Mouse (Mus musculus): ENCODE data around the gene Dus2.
"Not testable (repeated sequence)": the region's sequence is repeated elsewhere in the genome, so short reads cannot be mapped to it uniquely, and the experiment has no call there.

The Dus2 gene

DNA sequence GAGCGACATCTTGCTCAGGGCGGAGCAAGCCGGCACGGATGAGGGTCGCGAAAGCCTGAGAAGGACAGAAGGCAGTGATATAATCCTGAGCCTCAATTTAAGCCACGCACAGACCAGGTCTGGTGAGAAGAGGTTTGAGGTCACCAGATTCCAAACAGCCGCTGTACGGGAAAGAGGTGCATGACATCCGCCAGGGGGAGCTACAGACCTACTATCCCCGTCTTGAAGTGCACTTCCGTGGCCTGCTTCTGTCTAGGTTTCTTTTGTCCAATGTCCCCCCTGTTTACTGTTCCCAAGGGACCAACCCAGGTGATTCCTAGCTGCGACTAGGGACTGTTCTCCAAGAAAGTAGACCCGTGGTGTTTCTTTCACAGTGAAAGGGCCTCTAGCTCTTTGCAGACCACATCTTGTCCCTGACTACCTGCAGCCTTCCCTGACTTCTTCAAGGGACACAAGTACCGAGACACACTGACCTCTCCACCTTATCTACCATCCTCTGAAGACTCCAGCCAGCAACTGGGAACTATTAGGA is at the start of gene Dus2:
TSS of gene Dus2 (plus strand) at position 482 of the 532 bp plus-strand sequence.
- DNase-seq (ENCODE audit: low spot score in 2 of 2): peak; percentile 63 to 85

DNA sequence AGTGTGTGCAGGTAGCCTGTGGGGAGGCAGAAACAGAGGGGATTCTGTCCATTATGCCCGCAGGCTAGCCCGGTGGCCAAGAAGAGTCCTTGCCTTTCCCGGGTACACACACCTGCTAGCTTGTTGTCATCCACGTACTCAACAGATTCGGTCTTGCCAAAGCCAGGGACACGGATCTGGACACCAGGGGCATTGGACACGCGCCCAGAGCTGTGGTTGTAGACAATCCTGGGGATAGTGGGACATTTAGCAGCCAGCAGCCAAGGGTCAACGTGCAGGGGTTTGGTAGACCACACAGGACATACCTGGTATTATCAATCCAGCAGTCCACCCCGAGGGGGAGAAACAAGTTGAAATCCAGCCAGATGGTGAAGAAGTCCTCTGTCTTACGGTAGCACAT is 49.1 kb upstream of the Dus2 start:
- DNase-seq (ENCODE audit: low spot score in 2 of 2): no peak

DNA sequence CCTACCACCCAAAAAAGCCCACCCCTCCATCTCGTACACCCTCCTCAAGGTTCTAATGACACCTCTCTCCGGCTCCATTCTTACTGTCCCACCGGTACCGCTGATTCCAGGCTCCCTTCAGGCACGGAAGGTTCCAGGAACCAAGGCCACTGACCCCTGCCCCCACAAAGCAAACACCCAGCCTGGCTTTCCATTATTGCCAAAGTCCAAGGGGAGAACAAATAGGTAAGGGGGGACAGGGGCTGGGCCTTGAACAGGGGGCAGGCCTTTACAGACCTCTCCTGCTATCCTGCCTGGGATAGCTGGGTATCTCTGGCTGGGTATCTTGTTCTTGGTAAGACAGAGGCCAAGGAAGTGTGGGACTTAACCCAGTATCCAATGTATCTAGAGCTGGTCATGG is 48.6 kb upstream of the Dus2 start:
- no peak for DNase-seq (ENCODE audit: low spot score in 2 of 2)

DNA sequence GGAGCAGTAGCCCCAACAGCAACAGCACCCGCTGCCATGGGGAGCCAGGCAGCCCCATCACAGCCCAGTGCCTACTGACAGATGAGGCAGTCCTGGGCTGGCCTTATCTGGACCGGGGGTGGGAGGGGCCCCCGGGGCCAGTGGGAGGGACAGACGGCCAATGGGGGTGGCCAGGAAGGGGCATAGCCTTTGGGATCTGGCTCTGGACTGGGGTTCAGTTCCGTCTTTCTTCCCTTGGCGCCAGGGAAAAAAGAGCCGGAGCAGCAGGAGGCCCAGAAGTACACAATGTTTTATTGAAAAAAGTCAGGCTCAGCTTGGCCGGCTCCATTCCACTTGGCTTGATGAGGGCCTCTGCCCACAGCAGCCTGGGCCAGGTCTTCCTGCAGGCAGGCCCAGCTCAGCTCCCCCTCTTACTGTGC is 47.8 kb upstream of the Dus2 start, which contains the start of gene Lcat:
TSS of gene Lcat (minus strand) at position 62 of the 419 bp plus-strand sequence.
- DNase-seq (ENCODE audit: low spot score in 2 of 2): no peak

DNA sequence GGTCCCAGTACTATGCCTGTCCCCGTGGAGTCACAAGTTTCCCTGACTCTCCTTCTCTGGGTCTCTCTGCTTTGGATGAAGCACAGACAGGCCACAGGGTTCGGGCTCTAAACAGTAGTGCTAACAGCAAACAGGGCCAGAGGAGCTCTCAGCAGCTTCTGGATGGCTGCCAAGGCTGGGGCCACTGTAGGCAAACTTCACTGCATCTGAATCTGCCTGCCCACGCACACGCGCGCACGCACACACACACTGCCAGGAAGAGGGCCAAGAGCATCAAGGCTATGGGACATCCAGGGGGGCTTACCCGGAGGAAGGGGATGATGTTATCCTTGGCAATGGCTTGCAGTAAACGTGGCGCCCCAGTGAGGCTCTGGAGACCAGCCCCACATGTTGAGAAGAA is 41.8 kb upstream of the Dus2 start:
- no peak for DNase-seq (ENCODE audit: low spot score in 2 of 2)

DNA sequence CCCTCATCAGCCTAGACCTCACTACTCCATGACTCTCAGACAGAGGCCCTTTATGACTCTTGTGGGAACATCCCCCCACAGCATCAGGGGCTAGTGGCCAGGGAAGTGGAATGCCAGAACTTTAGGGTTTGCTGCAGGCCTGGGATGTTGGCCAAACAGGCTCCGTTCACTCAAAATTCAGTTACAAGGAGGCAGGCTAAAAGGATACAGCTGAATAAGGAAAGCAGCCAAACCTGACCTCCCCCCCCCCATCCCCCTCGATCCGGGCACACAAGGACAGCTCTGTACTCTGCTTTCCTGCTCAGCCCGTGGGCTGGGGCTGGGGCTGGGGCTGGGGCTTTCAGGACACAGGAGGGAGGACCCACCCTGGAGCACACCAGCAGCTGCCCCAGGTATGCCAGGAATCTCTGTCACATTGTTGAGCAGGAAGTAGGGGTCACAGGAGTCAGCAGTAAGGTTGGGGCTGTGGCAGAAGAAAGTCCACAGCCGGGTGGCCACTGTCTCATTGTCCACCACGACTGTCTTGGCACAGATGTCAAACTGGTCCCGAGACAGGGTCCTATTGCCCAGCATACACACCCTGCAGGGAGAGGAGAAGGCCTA is 40.0 kb upstream of the Dus2 start:
- no peak for DNase-seq (ENCODE audit: low spot score in 2 of 2)

DNA sequence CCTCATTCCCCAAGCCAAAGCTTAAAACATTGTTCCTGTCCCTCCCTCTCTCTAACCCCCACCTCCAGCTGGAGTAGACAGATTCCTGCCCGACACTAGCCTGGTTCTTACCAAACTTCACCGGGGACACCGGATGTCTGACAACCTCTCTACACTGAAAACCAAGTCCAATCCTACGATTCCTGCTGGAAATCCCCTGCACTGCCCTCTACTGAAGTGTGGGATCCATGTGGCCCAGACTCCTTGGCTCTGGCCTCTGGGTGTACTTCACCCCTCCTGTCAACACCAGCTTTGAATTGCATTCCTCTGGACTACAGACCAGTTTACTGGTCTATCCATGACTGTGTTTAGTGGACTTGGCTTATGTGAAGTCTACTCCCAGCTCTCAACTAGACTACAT is 34.6 kb upstream of the Dus2 start:
- no peak for DNase-seq (ENCODE audit: low spot score in 2 of 2)

DNA sequence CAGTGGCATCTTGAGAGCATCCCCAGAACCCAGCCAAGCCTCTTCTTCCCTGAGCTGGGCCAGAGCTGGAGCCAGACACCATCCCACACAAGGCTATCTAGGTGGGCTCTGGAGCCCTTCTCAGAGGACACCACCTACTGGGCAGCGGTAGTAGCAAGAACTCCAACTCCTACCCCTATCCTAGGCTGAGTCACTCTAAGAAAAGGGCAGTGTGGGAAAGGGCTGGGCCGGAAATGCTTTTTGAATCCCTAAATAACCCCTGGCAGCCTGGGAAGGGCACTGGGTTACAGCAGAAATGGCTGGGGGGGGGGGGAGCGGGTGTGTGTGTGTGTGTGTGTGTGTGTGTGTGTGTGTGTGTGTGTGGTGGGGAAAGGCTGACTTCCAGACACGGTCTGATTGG is 33.3 kb upstream of the Dus2 start:
- no peak for DNase-seq (ENCODE audit: low spot score in 2 of 2)

DNA sequence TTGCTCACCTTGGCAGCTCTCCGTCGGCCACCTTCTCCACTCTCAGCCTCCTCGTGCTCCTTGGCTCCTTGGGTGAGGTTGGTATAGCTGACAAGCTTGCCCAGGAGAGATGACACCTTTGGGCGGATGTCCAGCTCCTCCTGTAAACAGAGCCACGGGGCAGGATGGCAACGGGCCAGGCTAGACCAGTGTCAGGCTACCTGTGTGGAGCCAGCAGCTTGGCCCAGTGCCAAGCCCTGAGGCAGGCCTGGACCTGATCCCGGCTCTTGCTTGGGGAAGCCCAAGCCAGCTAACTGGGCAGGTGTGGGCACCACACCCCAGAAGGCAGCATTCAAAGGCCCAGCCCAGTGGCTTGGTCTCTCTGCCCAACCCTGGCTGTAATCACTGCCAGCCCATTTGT is 31.8 kb upstream of the Dus2 start:
- DNase-seq (ENCODE audit: low spot score in 2 of 2): no peak

DNA sequence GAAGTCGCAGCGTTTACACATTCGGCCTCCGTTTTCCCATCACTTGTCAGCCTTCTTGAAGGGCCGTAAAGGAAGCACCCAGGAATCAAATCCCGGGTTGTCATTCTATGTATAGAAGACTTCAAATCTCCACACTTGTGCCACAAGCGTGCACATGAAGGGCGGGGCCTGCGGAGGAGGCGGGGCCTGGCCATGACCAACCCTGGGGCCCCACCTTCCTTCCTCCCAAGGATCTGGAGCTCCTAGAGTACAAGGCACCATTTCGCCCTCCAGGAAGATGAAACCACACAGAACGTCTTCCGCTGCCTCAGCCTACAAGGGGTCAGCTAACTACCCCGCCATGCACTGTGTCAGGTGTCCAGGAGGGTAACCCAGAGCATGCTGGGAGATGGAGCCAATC is 30.0 kb upstream of the Dus2 start:
- DNase-seq (ENCODE audit: low spot score in 2 of 2): no peak

DNA sequence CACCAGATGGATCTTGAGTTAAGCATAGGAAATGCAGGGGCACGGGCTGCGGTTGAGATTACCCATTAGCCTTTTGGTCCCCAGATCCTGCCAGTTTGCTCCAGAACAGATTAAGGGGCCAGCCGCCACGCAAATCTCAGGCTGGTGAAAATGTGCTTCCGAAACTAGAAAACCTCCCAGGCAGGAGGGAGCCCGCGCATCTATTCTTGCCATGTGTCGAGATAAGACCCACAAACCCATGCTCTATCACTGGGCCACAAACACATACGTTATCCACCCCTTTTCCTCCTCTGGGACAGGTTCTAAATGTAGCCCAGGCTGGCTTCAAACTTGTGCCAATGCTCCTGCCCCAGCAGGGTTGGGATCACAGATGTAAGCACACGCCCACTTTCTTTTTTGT is 29.6 kb upstream of the Dus2 start:
- no peak for DNase-seq (ENCODE audit: low spot score in 2 of 2)

DNA sequence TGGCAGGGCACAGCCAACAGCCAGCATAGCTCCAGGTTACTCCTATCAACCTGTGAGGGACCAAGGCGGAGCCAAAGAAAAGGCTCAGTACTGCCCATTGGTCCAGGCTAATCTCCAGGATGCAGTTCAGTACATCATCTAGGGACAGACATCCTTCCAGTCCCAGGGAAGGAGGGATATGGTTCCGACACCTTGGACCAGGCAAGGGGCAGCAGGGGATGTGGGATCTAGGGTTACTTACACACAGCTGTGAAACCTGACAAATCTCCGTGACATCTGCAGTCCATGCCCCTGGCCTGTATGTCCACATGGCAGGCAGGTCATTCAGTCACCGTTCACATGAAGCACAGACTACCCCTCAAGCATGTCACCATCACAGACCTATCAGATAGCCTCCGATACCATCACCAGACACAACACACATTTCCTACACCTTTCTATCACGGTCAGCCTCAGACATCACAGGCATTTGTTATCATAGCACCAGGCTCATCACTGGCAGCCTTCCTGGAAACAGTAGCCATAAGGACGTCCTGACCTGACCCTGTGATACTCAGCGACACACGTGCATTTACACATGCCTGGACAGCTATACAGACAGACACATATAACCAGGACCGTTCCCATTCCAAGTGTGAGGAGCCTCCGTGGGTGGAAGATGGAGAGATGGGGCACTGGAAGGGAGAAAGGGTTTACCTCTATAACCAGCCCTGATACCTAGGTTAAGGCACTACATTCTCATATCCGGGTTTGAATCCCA is 26.5 kb upstream of the Dus2 start:
- no peak for DNase-seq (ENCODE audit: low spot score in 2 of 2)

DNA sequence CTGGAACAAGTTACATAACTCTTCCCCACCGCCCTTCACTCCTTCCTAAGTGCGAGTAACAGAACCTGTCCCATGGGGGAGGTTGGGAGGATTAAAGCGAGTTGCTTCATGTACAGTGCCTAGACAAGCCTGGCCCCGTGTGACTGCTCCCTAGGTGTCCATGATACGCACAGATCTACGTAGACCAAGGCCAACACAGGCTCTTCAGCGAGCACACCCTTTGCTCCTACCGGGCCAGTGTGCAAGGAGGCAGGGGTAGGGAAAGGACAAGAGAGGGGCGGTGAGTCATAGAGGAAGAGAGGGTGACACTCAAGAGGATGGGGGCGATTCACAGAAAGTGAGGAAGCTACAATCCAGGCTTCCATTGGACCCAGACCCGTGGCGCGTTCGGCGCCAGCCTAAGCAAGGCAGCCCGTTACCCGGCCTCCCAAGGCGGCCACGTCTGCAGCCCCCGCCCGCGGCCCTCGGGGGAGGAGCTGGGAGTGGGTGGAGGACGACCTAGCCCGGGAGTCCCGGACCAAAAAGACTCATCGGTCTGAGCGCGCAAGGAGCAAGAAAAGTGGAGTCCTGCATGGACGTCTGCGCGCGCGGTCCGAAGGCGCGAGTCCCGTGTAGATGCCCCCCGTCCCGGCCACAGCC is 25.8 kb upstream of the Dus2 start:
- DNase-seq (ENCODE audit: low spot score in 2 of 2): peak; percentile 29 to 39

DNA sequence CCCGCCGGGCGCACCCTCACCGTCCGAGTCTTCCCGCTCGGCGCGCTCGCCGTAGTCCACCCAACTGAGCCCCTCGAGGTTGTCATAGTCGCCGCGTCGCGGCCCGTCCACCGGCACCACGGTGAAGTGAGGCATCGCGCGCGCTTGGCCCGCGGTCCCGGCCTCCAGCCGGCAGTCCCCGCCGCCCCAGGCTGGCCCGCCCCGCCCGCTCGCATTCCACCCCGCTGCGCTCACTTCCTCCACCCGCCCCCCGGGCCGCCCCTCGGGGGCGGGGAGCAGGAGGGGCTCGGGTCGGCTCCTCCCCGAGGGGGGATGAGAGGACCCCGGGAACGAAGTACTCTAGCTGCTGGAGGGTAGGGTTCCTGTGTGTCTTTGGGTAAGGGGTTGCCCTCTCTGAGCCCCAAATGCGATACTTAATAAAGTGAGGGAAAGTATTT is 25.2 kb upstream of the Dus2 start, which contains the start of gene Slc12a4:
TSS of gene Slc12a4 (minus strand) at position 193 of the 437 bp plus-strand sequence.
- peak; percentile 55 to 67 for DNase-seq (ENCODE audit: low spot score in 2 of 2)

DNA sequence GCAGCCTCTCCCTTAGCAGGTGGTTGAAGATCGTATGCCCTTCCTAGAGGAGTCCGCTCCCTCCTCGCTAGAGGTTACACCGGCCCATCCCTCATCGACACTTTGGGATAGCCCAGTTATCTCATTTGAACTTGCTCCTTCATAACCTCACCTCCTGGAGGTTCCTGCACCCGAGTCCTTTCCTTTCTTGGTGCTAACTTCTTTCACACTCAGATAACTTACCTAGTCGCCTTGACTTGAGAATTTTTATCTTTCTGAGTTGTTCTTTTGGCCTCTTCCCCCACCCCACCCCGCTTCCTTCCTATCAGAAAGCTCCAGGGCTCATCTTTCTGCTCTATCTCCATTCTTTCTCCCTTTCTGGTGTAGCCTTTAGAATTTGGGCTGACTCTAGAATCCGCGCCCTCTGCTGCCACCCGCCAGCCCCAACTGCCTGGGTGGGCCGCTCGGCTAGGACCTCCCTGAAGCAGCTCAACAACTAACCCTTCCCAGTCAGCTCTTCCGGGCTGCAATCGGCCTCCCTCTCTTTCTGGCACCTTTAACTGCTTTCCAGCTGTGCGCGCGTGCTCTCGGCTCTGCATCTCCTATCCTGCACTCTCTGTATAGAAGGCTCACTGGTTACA is 24.3 kb upstream of the Dus2 start:
- peak in 1 of 2 experiments; percentile 22 for DNase-seq (ENCODE audit: low spot score in 2 of 2)

DNA sequence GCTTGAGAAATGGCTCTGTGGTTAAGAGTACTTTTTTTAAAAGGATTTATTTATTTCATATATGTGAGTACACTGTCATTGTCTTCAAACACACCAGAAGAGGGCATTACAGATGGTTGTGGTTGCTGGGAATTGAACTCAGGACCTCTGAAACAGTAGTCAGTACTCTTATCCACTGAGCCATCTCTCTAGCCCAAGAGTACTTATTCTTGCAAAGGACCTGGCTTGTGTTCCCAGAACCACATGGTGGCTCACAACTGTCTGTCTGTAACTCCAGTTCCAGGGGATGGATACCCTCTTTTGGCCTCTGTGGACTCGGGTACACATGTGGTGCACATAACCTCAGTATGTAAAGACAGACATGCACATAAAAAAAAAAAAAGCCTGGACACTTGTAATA is 21.8 kb upstream of the Dus2 start:
- no peak for DNase-seq (ENCODE audit: low spot score in 2 of 2)

DNA sequence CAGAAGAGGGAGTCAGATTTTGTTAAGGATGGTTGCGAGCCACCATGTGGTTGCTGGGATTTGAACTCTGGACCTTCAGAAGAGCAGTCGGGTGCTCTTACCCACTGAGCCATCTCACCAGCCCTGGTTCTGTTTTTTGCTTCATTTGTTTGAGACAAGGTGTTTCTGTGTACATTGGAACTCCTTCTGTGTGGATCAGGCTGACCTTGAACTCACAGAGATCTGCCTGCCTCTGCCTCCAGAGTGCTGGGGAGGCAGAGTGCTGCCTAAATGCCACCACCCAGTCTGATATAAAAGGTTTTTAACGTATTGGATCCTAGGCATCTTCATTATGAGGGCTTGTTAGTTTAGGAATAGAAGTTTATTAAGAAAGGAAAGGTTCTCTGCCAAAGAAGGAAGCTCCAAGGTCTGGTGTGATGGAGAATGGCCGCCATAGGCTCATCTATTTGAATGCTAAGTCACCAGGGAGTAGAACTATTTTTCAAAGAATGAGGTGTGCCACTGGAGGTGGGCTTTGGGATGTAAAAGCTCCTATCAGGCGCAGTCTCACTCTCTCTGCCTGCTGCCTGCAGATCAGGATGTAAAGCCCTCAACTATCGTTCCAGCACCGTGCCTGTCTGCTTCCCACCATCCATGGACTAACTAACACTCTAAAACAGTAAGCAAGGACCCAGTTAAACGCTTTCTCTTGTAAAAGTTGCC is 20.0 kb upstream of the Dus2 start:
- no peak for DNase-seq (ENCODE audit: low spot score in 2 of 2)

DNA sequence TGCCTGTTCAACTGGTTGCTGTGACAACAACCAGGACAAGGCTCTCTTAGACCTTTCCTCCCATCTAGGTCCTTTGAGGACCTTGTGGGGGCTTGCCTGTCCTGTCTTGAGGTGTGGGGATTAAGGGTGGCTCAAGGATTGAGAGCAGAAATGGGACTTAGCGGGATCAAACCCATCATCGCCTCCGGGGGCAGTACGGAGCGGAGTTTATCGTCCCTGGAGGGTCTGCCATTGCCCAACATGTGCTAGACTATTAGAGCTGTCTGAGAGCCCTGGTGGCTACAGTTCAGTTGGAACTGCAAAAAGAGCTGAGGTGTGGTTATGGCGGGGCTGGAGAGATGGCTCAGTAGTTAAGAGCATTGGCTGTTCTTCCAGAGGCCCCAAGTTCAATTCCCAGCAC is 15.8 kb upstream of the Dus2 start:
- DNase-seq (ENCODE audit: low spot score in 2 of 2): no peak

DNA sequence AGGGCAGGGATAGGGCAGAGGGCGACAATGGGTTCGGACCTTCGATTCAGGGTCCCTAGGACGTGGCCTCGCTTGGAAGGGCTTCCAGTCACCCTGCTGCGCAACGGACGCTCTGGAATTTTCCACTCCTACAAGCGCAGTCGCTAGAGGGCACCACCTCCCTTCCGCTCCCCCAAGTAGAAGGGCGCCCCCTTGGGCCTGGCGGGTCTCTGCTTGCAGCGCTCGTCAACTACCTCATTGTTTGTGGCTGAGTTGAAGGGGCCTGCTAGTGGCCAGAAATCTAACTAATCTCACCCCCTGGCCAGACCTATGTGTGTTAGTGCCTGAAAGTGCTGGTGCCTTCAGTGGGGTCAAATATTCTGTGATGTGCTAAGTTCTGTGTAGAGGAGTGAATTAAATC is 11.8 kb upstream of the Dus2 start, which contains the start of gene Dpep3:
TSS of gene Dpep3 (minus strand) at position 105 of the 400 bp plus-strand sequence.
- DNase-seq (ENCODE audit: low spot score in 2 of 2): no peak

DNA sequence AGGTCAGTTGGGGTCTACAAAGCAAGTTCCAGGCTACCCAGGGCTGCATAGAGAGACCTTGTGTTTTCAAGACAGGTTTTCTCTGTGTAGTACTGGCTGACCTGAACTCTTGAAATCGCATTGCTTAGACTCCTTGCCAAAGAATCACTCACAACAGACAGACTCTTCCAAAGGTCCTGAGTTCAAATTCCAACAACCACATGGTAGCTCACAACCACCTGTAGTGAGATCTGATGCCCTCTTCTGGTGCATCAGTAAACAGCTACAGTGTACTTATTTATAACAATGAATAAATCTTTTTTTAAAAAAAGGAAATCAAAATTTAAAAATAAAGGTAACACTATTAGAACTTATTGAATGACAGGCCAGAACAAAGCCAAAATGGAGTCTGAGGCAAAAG is 10.0 kb upstream of the Dus2 start:
- DNase-seq (ENCODE audit: low spot score in 2 of 2): no peak

DNA sequence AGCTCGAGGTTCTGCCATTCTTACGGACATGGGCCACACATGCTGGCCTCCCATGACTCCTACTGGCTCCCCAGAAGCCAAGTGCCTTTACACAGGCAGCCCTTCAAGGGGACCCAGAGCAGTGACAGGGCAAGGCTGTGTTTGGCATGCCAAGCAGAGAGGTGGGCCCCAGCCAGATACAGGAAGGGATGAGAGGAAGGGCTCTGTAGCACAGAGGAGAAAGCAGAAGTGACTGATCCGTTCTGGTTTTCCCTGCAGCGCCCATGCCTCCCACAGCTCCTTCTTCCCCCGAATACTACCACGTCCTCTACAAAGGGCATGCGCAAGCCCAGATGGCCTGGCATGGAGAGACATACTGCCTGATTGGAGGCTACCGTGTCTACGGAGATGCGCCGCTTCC is 7.7 kb upstream of the Dus2 start:
- not testable (repeated sequence) for DNase-seq (ENCODE audit: low spot score in 2 of 2)
